Mouse (Mus musculus): ENCODE data around the gene Crtc2.

Crtc2 gene

DNA sequence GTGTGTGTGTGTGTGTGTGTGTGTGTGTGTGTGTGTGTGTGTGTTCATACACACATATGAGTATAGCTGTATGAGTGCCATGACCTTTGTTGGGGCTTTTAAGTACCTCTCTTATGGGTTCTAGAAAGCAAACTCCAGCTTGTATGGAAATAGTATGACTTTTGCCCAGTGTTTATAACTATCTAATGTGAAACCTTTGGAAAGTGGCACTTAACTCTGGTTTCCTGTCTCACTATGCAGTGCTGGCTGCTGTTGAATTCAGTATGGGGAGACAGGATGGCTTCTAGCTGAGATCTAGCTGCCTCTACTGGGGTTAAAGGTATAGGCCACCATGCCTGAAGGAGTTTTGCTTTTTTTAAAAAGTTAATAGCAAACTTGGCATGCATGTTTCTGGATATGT is 55.6 kb downstream of the Crtc2 start:
- no peak for DNase-seq (ENCODE audit: low spot score in 2 of 2)

DNA sequence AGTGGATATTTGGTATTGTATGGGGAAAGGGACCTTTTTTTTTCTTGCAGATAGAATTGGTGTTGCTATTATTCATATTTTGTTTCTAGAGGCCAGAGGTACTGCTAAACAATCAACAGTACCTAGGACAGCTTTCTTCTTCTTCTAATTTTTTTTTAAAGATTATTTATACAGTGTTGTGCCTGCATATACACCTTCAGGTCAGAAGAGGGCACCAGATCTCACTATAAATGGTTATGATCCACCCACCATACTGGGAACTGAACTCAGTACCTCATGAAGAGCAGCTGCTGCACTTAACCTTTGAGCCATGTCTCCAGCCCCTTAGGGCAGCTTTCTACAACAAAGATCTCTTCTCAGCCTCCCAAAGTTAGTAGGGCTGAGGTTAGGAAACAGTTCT is 59.4 kb downstream of the Crtc2 start:
- DNase-seq (ENCODE audit: low spot score in 2 of 2) = no peak
